Mouse (Mus musculus): ENCODE data around the gene Tgfbr3. TPM values are rescaled to one million over a fixed set of nuclear protein-coding genes. Genes with fewer than 3 reads are reported as not detected.

Gene Tgfbr3
- polyA plus RNA-seq, 1 experiment from 2014 or later = 4.7 TPM

DNA sequence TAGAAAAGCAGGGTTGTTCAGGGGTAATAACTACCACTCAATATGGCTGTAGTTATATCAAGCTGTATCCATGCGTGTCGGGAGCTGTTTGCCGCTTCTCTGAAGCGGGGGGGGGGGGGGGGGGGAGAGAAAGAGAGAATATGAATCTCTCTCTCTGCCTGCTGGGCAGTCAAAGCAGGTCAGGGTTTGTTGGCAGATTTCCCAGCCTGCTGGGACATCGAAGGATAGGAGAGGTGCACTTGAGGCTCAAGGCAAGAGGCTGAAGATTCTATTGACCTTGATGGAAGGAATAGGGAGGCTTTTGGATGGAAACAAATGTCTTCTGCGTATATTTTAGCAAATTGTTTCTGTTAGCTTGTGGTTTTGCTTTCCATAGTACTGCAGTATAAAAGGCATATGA is 190.4 kb downstream of the Tgfbr3 start:
- ATAC-seq (ENCODE audit: low FRiP score, low TSS enrichment) = no peak
- Histone ChIP-seq H3K9me3 (ENCODE audit: control insufficient read depth, low read length) (no peaks in the 10 kb centered on the region), H3K9ac (replicated peaks; ENCODE audit: low read length) (no peak overlapping the region), H3K4me3 (replicated peaks; ENCODE audit: low read depth, low read length) (no peak overlapping the region), H3K27me3 (ENCODE audit: control insufficient read depth, insufficient read depth, low read length) (no peaks in the 10 kb centered on the region), H3K27ac (replicated peaks; ENCODE audit: low read depth, low read length) (no peak overlapping the region), H3K4me2 (ENCODE audit: low read length) (no peak overlapping the region), H3K4me1 (ENCODE audit: control insufficient read depth, insufficient read depth, low read length) (no peaks in the 10 kb centered on the region; the same call in 1 of the 2 replicates), H3K36me3 (ENCODE audit: control insufficient read depth, insufficient read depth, low read length) (no peaks in the 10 kb centered on the region)
- DNase-seq = peak; percentile 42
- WGBS = 58% methylated on average over 6 of the region's 6 CpGs

GRCm38 (mm10) chr5:107098007-107098406 is 191.4 kb downstream of the Tgfbr3 start:
- DNase-seq = no peak
- H3K27ac ChIP-seq (replicated peaks; ENCODE audit: low read depth, low read length) = no peak overlapping the region
- no peaks in the 10 kb centered on the region; the same call in 1 of the 2 replicates for H3K4me1 ChIP-seq (ENCODE audit: control insufficient read depth, insufficient read depth, low read length)
- H3K9ac ChIP-seq (replicated peaks; ENCODE audit: low read length) = no peak overlapping the region
- no peak overlapping the region for H3K4me3 ChIP-seq (replicated peaks; ENCODE audit: low read depth, low read length)
- WGBS = 79% methylated on average over 5 of the region's 5 CpGs
- H3K27me3 ChIP-seq (ENCODE audit: control insufficient read depth, insufficient read depth, low read length) = no peaks in the 10 kb centered on the region
- no peak for ATAC-seq (ENCODE audit: low FRiP score, low TSS enrichment)
- H3K4me2 ChIP-seq (ENCODE audit: low read length) = no peak overlapping the region
- no peaks in the 10 kb centered on the region for H3K9me3 ChIP-seq (ENCODE audit: control insufficient read depth, low read length)
- no peaks in the 10 kb centered on the region for H3K36me3 ChIP-seq (ENCODE audit: control insufficient read depth, insufficient read depth, low read length)

GRCm38 (mm10) chr5:107097314-107097713 is 192.1 kb downstream of the Tgfbr3 start:
- no peak for DNase-seq
- no peak overlapping the region for H3K9ac ChIP-seq (replicated peaks; ENCODE audit: low read length)
- H3K4me2 ChIP-seq (ENCODE audit: low read length) = no peak overlapping the region
- no peak overlapping the region for H3K4me3 ChIP-seq (replicated peaks; ENCODE audit: low read depth, low read length)
- WGBS = 89% methylated on average over 7 of the region's 7 CpGs
- ATAC-seq (ENCODE audit: low FRiP score, low TSS enrichment) = no peak
- no peaks in the 10 kb centered on the region for H3K27me3 ChIP-seq (ENCODE audit: control insufficient read depth, insufficient read depth, low read length)
- no peaks in the 10 kb centered on the region for H3K9me3 ChIP-seq (ENCODE audit: control insufficient read depth, low read length)
- H3K36me3 ChIP-seq (ENCODE audit: control insufficient read depth, insufficient read depth, low read length) = no peaks in the 10 kb centered on the region
- no peak overlapping the region for H3K27ac ChIP-seq (replicated peaks; ENCODE audit: low read depth, low read length)
- H3K4me1 ChIP-seq (ENCODE audit: control insufficient read depth, insufficient read depth, low read length) = no peaks in the 10 kb centered on the region; the same call in 1 of the 2 replicates

GRCm38 (mm10) chr5:107094233-107094632 is 195.2 kb downstream of the Tgfbr3 start:
- Histone ChIP-seq H3K9ac (replicated peaks; ENCODE audit: low read length) (no peak overlapping the region), H3K4me3 (replicated peaks; ENCODE audit: low read depth, low read length) (no peak overlapping the region), H3K27ac (replicated peaks; ENCODE audit: low read depth, low read length) (no peak overlapping the region), H3K4me1 (ENCODE audit: control insufficient read depth, insufficient read depth, low read length) (no peaks in the 10 kb centered on the region; the same call in 1 of the 2 replicates), H3K36me3 (ENCODE audit: control insufficient read depth, insufficient read depth, low read length) (no peaks in the 10 kb centered on the region), H3K27me3 (ENCODE audit: control insufficient read depth, insufficient read depth, low read length) (no peaks in the 10 kb centered on the region), H3K9me3 (ENCODE audit: control insufficient read depth, low read length) (no peaks in the 10 kb centered on the region), H3K4me2 (ENCODE audit: low read length) (no peak overlapping the region)
- DNase-seq (peak; percentile 31), ATAC-seq (ENCODE audit: low FRiP score, low TSS enrichment) (no peak)
- 37% methylated on average over 5 of the region's 5 CpGs for WGBS

DNA sequence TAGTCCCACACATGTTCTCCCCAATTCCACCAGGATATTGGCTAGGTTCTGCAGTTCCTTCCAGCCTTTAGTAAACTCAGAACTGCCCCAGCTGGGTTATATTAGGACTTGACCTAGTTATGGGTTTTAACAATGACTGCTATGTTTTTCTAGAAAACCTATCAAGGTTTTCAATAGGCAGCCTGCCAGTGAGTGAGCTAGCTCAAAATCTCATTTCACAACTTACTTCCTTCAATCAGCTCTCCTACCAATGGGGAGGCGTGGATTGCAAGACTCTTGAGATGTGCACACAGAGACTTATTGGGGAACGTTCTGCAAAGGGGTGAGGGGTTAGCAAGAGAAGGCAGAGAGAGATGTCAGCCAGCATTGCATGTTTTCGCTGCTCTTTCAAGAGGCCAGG is 196.2 kb downstream of the Tgfbr3 start:
- ATAC-seq (ENCODE audit: low FRiP score, low TSS enrichment) = no peak

GRCm38 (mm10) chr5:107092137-107092536 is 197.3 kb downstream of the Tgfbr3 start:
- no peak overlapping the region for H3K4me2 ChIP-seq (ENCODE audit: low read length)
- ATAC-seq (ENCODE audit: low FRiP score, low TSS enrichment) (no peak), DNase-seq (no peak)
- WGBS = 87% methylated on average over 8 of the region's 8 CpGs
- no peak overlapping the region for H3K9ac ChIP-seq (replicated peaks; ENCODE audit: low read length)
- no peaks in the 10 kb centered on the region for H3K27me3 ChIP-seq (ENCODE audit: control insufficient read depth, insufficient read depth, low read length)
- H3K4me3 ChIP-seq (replicated peaks; ENCODE audit: low read depth, low read length) = no peak overlapping the region
- H3K4me1 ChIP-seq (ENCODE audit: control insufficient read depth, insufficient read depth, low read length) = peaks cover 7% of the 10 kb centered on the region
- no peaks in the 10 kb centered on the region for H3K36me3 ChIP-seq (ENCODE audit: control insufficient read depth, insufficient read depth, low read length)
- no peaks in the 10 kb centered on the region for H3K9me3 ChIP-seq (ENCODE audit: control insufficient read depth, low read length)
- H3K27ac ChIP-seq (replicated peaks; ENCODE audit: low read depth, low read length) = no peak overlapping the region

More for the DNA sequence above, 196.2 kb downstream of the Tgfbr3 start:
- DNase-seq = no peak
- WGBS = 92% methylated on average over 3 of the region's 3 CpGs
- Histone ChIP-seq H3K4me2 (ENCODE audit: low read length) (no peak overlapping the region), H3K27me3 (ENCODE audit: control insufficient read depth, insufficient read depth, low read length) (no peaks in the 10 kb centered on the region), H3K36me3 (ENCODE audit: control insufficient read depth, insufficient read depth, low read length) (no peaks in the 10 kb centered on the region), H3K4me3 (replicated peaks; ENCODE audit: low read depth, low read length) (no peak overlapping the region), H3K4me1 (ENCODE audit: control insufficient read depth, insufficient read depth, low read length) (peaks cover 4% of the 10 kb centered on the region), H3K9ac (replicated peaks; ENCODE audit: low read length) (no peak overlapping the region), H3K9me3 (ENCODE audit: control insufficient read depth, low read length) (no peaks in the 10 kb centered on the region), H3K27ac (replicated peaks; ENCODE audit: low read depth, low read length) (no peak overlapping the region)

DNA sequence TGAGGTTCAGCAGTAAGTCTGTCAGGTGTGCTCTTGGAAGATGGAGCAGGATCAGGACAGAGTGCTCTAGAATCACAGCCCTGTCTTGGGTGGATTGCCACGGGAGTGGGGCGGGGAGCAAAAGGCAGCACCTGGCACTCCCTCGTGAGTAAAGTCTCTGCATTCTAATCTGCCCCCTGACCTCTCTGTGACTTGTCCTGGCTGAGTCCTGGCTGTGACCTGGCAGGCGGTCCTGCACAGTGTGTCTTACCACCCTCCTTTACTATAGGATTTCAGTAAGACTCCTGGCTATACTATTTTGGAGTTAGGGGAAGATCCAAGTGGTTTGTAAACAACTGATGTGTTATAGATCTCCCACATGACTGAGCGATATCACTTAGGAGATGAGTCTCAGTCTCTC is 199.5 kb downstream of the Tgfbr3 start:
- Histone ChIP-seq H3K9me3 (ENCODE audit: control insufficient read depth, low read length) (no peaks in the 10 kb centered on the region), H3K4me2 (ENCODE audit: low read length) (no peak overlapping the region), H3K4me3 (replicated peaks; ENCODE audit: low read depth, low read length) (no peak overlapping the region), H3K27ac (replicated peaks; ENCODE audit: low read depth, low read length) (no peak overlapping the region), H3K9ac (replicated peaks; ENCODE audit: low read length) (no peak overlapping the region), H3K36me3 (ENCODE audit: control insufficient read depth, insufficient read depth, low read length) (no peaks in the 10 kb centered on the region), H3K27me3 (ENCODE audit: control insufficient read depth, insufficient read depth, low read length) (no peaks in the 10 kb centered on the region), H3K4me1 (ENCODE audit: control insufficient read depth, insufficient read depth, low read length) (peaks cover 7% of the 10 kb centered on the region)
- 38% methylated on average over 5 of the region's 5 CpGs for WGBS
- no peak for DNase-seq
- no peak for ATAC-seq (ENCODE audit: low FRiP score, low TSS enrichment)

- WGBS = 19% methylated on average over 12 of the region's 12 CpGs
- H3K4me2 ChIP-seq (ENCODE audit: low read length) = peak overlapping the region; percentile 32
- H3K36me3 ChIP-seq (ENCODE audit: control insufficient read depth, insufficient read depth, low read length) = no peaks in the 10 kb centered on the region
- ATAC-seq (ENCODE audit: low FRiP score, low TSS enrichment) (peak; percentile 77; the same call in 1 of the 2 replicates), DNase-seq (peak; percentile 84)
- H3K27ac ChIP-seq (replicated peaks; ENCODE audit: low read depth, low read length) = no peak overlapping the region; the same call in 1 of the 2 replicates
- peaks cover 7% of the 10 kb centered on the region for H3K4me1 ChIP-seq (ENCODE audit: control insufficient read depth, insufficient read depth, low read length)
- H3K9ac ChIP-seq (replicated peaks; ENCODE audit: low read length) = no peak overlapping the region
- no peak overlapping the region for H3K4me3 ChIP-seq (replicated peaks; ENCODE audit: low read depth, low read length)
- no peaks in the 10 kb centered on the region for H3K27me3 ChIP-seq (ENCODE audit: control insufficient read depth, insufficient read depth, low read length)
- no peaks in the 10 kb centered on the region for H3K9me3 ChIP-seq (ENCODE audit: control insufficient read depth, low read length)
These were observed 201.3 kb downstream of the Tgfbr3 start for GRCm38 (mm10) chr5:107087829-107088808.

GRCm38 (mm10) chr5:107087291-107087690 is 202.1 kb downstream of the Tgfbr3 start:
- peaks cover 7% of the 10 kb centered on the region for H3K4me1 ChIP-seq (ENCODE audit: control insufficient read depth, insufficient read depth, low read length)
- no peaks in the 10 kb centered on the region for H3K36me3 ChIP-seq (ENCODE audit: control insufficient read depth, insufficient read depth, low read length)
- H3K27ac ChIP-seq (replicated peaks; ENCODE audit: low read depth, low read length) = no peak overlapping the region
- no peaks in the 10 kb centered on the region for H3K27me3 ChIP-seq (ENCODE audit: control insufficient read depth, insufficient read depth, low read length)
- no peak overlapping the region for H3K4me3 ChIP-seq (replicated peaks; ENCODE audit: low read depth, low read length)
- DNase-seq (no peak), ATAC-seq (ENCODE audit: low FRiP score, low TSS enrichment) (no peak)
- WGBS = 68% methylated on average over 2 of the region's 2 CpGs
- no peaks in the 10 kb centered on the region for H3K9me3 ChIP-seq (ENCODE audit: control insufficient read depth, low read length)
- H3K9ac ChIP-seq (replicated peaks; ENCODE audit: low read length) = no peak overlapping the region
- H3K4me2 ChIP-seq (ENCODE audit: low read length) = no peak overlapping the region

All from midbrain, embryonic 14.5 days (tissue).